Mouse (Mus musculus) kidney, adult 2 months (tissue): ENCODE results near the gene Add1.

Experiments
- CTCF ChIP-seq: fragments of 200-500 bp; conservative IDR thresholded peaks from 2 replicates; pipeline ENCODE4 v1.5.1; 2011; ENCODE audit warnings: low read depth, mild to moderate bottlenecking, control low read depth, low read length, moderate library complexity, mixed read lengths; ENCODE audit not compliant: insufficient read depth, insufficient read length
- POLR2A ChIP-seq: fragments of 200-500 bp; IDR thresholded peaks from one replicate; pipeline ENCODE4 v1.6.1; 2011; ENCODE audit warnings: low read depth, low read length, control low read depth

DNA sequence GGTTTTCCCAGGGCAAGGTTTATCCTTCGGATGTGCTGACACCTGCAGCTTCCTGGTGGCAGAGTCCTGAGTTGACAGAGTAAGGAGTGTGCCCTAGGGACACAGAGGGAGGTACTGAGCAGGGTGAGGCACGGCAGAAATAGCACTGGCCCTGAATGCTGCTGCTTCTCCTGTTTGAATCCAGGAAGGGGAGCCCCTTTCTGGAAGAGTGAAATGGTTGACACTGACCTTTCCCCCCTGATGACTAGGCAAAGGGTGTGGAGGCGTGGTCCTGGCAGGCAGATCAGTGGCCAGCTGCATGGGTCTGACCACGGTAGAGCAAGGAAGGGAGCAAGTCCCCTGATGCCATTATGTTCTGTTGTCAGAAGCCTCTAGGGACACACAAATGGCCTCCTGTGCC is 42.8 kb upstream of the Add1 start:
- TF ChIP-seq CTCF (no peak), POLR2A (no peak)
